Mouse (Mus musculus) forebrain, embryonic 11.5 days (tissue): ENCODE measurements at regions not wholly inside any gene's neighbourhood (a gene's known extent, or its start where the extent isn't known, plus 50 kb on each side); places are given as distances from the start of the nearest gene placed in this dataset.

Experiments
- ATAC-seq: fragments of 200-750 bp; cut with Nextera tagmentation; replicated peaks from 2 replicates; pipeline ENCODE4 v1.8.0; 2017; ENCODE audit warnings: moderate TSS enrichment; ENCODE audit not compliant: low FRiP score
- DNase-seq: peaks from one replicate; pipeline ENCODE4 v3.0.0-alpha.2; 2017; ENCODE audit warnings: low spot score
- H3K27ac ChIP-seq: fragments of 300-500 bp; sonication (generic); 2 replicates; pipeline ENCODE4 v1.5.1; 2014; ENCODE audit warnings: low read depth, low read length
- H3K27me3 ChIP-seq: fragments of 300-500 bp; sonication (generic); 2 replicates; pipeline ENCODE4 v1.6.1; 2014; ENCODE audit warnings: mild to moderate bottlenecking, low read length, mixed read lengths; ENCODE audit not compliant: control insufficient read depth, insufficient read depth
- H3K36me3 ChIP-seq: fragments of 300-500 bp; sonication (generic); 2 replicates; pipeline ENCODE4 v1.6.1; 2014; ENCODE audit warnings: mild to moderate bottlenecking, low read length, moderate library complexity, mixed read lengths; ENCODE audit not compliant: control insufficient read depth, insufficient read depth
- H3K4me1 ChIP-seq: fragments of 300-500 bp; sonication (generic); replicated peaks from 2 replicates; pipeline ENCODE4 v1.6.1; 2014; ENCODE audit warnings: low read length, mixed read lengths; ENCODE audit not compliant: control insufficient read depth, insufficient read depth
- H3K4me2 ChIP-seq: fragments of 300-500 bp; sonication (generic); 2 replicates; pipeline ENCODE4 v1.6.1; 2014; ENCODE audit warnings: low read depth, mild to moderate bottlenecking, low read length, moderate library complexity, mixed read lengths; ENCODE audit not compliant: severe bottlenecking
- H3K4me3 ChIP-seq: fragments of 300-500 bp; sonication (generic); 2 replicates; pipeline ENCODE4 v1.5.1; 2014; ENCODE audit warnings: low read depth, low read length
- H3K9ac ChIP-seq: fragments of 300-500 bp; sonication (generic); 2 replicates; pipeline ENCODE4 v1.6.1; 2014; ENCODE audit warnings: low read length
- H3K9me3 ChIP-seq: fragments of 300-500 bp; sonication (generic); 2 replicates; pipeline ENCODE4 v1.6.1; 2016; ENCODE audit warnings: low read length, mixed read lengths; ENCODE audit not compliant: control insufficient read depth
- WGBS: fragments of 180-500 bp; shearing (Covaris S2); extraction: QIAGEN DNeasy Blood & Tissue Kit; methylation state at CpG from one replicate; pipeline ENCODE4 v1.1.7; 2014; 5-methylcytosine and 5-hydroxymethylcytosine counted together

- no peak overlapping the region for H3K27ac ChIP-seq
- peak; percentile 50 for DNase-seq
Measured at GRCm38 (mm10) chrX:107577501-107577900, 90.3 kb upstream of the Tbx22 start.

More at GRCm38 (mm10) chrX:107577501-107577900, 90.3 kb upstream of the Tbx22 start:
- Histone ChIP-seq H3K4me3 (no peak overlapping the region), H3K27me3 (no peaks in the 10 kb centered on the region), H3K9ac (no peak overlapping the region), H3K36me3 (no peaks in the 10 kb centered on the region), H3K4me1 (no peaks in the 10 kb centered on the region), H3K4me2 (no peak overlapping the region), H3K9me3 (no peaks in the 10 kb centered on the region)
- no peak for ATAC-seq
- WGBS = 26% methylated on average over 5 of the region's 5 CpGs
